Mouse (Mus musculus) cerebellum, adult 11 months (tissue): ENCODE measurements at regions not wholly inside any gene's neighbourhood (a gene's known extent, or its start where the extent isn't known, plus 50 kb on each side); places are given as distances from the start of the nearest gene placed in this dataset.
A peak's percentile ranks its signal among the peaks of the same experiment; 100 is the strongest.

Experiments used
- DNase-seq: peaks from one replicate; pipeline ENCODE4 v3.0.0; 2022

DNA sequence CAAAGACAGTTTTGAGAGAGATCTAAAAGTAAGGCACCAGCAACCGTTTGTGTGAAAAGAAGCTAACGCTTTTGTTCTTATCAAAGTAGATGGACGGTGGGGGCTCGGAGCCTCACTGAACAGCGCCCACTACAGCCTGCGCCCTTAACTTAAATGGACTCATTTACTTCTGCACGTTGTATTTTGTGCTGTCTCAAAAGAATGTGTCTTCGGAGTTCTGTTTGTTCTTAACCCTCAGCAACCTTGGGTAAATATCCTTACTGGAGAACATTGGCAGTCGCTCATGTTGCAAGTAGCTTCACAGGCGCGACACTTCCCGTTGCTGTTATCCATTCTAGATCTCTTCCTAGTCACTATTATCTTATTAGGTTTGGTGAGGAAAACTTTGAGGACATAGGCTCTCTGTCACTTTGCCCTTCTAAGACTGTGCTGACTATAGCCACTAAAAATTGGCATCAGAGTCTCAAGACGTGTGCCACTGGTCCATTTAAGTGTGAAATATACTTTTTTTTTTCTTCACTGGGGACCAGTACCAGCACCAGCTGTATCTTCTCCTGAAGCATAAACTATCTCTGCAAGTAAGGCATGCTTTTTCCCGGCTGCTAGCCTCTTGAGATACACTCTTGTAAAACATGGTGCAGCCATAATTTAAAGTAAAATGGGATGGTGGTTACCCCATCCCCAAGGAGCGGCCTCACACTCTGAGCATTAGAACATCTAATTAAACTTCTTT, 507.0 kb upstream of the Kif2a start:
- DNase-seq = no peak

DNA sequence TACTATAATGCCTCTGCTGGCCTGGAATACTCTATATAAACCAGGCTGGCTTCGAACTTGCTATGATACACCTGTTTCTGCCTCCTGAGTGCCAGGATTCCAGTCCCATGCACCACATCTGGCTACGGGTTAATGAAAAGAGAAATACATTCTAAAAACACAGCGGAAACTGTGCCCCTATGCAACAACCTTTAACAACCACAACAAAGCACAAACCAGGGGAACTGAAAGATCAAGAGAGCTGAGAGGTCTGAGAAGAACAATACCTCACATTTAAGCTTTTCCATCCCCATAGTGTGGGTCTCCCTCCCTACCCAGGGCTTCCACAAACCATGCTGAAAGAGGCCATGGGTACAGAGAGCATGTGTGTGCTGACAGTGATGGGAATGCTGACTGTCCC, 501.0 kb upstream of the Kif2a start:
- no peak for DNase-seq

GRCm38 (mm10) chr13:107514236-107514635, 492.3 kb upstream of the Kif2a start:
- DNase-seq = no peak

- DNase-seq = no peak
These were observed 491.6 kb upstream of the Kif2a start for GRCm38 (mm10) chr13:107513274-107514146.

- DNase-seq = no peak
These were observed 485.4 kb upstream of the Kif2a start for GRCm38 (mm10) chr13:107507336-107507735.

- no peak for DNase-seq
These were observed 484.9 kb upstream of the Kif2a start for GRCm38 (mm10) chr13:107506832-107507231.

DNA sequence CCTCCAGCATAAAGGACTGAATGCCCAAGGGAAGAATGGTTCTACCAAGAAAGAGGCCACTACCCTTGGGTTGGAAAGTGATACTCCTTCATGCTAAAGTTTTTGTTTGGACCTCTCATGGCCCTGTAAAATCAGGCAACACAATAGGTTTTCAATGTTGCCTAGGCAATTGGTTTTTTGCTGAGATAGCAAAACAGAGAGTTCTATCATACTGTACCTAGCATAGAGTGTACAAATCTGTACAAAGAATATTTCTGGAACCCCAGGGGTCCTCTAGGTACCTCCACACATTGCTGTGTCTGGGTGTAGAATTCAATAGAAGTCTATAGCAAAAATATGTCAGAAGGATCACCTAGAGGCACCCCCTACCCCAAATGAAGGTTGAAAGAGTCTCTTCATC, 483.4 kb upstream of the Kif2a start:
- DNase-seq = no peak

DNA sequence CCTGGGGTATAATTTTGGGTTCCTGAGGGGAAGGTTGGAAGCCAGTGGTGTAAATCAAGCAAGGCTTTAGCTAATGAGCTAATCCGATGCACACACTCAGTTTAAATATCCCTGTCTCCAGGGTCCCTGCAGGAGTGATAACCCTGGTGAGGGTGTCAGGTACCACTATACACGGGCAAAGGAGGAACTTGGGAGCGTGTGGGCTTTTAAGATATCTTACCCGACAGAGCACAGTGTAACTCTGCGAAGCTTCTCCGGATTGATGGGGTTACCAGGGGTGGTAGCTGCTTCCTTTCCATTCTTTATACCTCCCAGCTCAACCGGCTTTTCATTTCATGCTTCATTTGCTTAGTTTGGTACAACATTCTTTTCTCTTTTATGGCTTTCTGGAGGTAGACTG, 480.3 kb upstream of the Kif2a start:
- no peak for DNase-seq

DNA sequence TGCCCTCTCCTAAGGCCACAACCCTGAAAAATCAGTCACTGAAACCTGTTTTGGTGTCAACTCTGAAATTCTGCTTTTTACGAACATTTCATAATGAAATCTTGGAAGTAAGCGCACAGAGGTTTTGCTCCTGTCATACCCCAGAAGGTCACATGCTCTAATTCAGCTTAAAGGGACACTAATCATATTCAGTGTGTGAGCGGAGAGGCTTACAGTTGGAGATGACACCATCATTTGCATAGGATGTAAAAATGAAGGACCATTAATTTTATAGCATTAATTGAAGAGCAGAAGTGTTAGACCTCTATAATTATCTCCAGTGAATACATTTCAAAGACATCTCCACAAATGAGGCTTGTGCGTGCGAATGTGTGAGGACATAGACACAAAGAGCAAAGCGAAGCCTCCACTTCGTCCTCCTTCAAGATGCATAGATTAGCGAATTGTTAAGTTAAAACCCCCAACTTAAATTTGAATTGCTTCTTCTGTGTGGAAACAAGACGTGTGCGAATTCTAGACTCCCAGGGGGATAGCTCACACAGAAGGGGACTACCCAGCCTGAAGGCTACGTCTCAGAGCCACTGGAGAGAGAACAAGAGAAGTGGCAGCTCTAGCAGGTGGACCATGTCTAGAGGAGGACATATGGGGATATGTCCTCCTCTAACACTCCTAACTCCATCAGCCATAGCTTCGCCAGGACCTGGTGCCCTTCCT, 479.0 kb upstream of the Kif2a start:
- no peak for DNase-seq

DNA sequence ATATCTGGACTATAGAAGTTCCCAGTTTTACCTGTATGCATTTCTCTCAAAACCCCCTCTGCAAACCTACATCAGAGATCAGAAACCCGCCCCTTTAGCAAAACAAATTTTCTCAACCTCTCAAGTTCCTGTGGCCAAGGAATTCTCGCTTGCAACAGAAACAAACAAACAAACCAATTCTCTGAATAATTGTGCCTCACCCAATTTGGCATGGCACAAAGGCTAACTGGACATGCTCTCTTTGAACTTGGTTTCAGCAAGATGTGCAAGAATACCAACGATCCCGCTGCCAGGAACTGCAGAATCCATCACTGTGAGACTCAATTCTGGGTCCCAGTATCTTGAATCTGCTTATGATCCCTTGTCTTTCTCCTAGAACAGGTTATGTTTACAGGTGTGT, 477.4 kb upstream of the Kif2a start:
- DNase-seq = no peak

DNA sequence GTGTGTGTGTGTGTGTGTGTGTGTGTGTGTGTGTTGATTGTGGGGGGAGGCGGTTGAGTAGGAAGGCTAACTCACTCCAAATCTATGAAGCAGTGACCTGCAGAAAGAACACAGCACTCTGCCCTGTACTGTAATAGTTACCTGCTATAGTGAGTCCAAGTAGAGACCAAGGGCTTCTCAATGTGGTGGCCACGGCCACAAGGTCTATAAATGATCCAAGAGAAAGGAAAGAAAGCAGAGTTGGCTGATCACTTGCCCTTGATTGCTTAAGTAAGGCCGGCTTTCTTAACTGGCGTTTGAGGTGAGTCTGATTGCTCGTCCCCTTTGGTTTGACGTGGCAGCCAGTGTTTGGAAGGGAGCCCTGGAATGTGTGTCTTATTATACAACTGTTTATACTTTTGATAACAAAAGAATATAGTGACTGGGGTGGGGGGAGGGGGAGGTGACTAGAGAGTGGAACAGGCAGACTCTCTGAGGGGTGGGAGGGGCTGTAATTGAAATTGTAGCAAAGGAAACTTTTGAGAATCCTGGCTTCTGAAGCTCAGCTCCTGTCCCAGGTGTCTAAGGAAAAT, 473.3 kb upstream of the Kif2a start:
- DNase-seq = no peak

GRCm38 (mm10) chr13:107493765-107494164, 471.8 kb upstream of the Kif2a start:
- peak; percentile 73 for DNase-seq

- DNase-seq = no peak
These were observed 470.5 kb upstream of the Kif2a start for GRCm38 (mm10) chr13:107492448-107492847.

DNA sequence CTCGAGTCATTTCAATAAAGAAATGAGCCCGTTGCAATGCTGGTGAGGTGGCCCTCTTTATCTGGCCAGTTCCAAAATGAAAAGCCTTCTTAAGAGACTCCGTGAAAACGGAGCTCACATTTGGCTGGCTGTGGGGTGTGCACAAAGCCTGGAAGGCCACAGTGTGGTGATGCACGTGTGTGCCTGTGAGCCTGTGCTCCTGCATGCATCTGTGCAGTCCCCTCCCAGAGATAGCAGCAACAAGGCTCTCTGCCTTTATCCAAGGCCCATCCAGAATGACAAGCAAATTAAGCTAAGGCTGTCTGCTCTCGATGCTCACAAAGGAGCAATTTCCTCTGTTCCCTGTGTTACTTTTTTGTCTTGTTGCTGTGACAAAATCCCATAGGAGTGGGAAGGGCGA, 469.5 kb upstream of the Kif2a start:
- DNase-seq = no peak

- no peak for DNase-seq
These were observed 463.6 kb upstream of the Kif2a start for GRCm38 (mm10) chr13:107485400-107486017.

DNA sequence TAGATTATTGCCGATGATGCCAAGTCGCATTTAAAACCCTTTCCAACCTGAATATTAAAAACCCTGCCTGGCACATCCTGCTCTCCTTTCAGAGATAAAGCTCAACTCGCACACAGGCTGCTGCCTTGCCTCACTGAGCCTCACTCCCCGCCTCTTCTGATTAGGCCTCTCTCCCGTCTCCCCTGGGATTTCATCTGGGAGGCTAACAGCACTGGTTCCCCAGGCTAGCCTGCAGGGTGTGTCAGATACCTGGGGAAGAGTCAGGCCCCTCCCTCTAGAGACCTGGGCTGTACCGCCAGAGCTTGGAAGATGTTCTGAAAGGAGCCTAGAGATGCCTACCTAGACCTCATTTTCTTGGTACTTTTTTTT, 462.7 kb upstream of the Kif2a start:
- no peak for DNase-seq

- DNase-seq = no peak
These were observed 462.2 kb upstream of the Kif2a start for GRCm38 (mm10) chr13:107483967-107484629.

GRCm38 (mm10) chr13:107475166-107475565, 453.2 kb upstream of the Kif2a start:
- no peak for DNase-seq

DNA sequence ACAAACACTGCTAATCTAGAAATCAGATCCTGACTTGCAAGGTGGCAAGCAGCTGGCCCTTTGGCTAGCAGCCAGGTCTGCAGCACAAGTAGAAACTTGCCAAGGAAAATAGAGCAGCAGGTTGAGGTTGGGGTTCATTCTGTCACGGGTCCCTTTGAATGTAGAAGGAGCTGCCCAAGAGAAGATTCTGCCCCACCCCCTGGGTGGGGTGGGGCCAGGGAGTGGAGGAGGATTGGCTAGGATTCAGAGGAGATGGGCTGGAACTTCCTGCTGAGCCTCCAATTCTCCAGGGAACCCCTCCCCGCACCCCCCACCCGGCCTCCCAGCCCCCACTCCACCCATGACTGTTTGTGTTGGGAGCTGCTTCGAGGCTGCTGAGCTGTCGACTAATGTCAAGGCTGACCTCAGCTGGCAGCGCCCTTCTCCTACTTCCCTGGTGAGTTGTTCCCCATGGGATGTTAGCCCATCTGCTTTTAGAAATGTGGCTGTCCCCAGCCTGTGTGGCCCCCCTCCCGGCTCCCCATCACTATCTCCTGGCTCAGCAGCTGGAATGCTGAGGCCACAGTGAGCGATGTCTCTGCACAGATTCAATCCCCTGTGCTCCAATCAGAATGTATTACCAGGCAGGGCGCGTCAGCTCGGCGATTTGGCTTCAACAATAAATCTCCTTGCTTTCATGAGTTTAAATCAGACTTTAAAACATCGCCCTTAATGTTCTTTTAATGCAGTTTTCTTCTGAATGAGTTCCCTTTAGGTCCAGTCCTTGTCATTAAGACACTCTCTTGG, 447.8 kb upstream of the Kif2a start:
- DNase-seq = peak; percentile 56

GRCm38 (mm10) chr13:107462791-107463190, 440.9 kb upstream of the Kif2a start:
- DNase-seq = no peak
